Mouse (Mus musculus): ENCODE results near the gene Ptprm.

DNA sequence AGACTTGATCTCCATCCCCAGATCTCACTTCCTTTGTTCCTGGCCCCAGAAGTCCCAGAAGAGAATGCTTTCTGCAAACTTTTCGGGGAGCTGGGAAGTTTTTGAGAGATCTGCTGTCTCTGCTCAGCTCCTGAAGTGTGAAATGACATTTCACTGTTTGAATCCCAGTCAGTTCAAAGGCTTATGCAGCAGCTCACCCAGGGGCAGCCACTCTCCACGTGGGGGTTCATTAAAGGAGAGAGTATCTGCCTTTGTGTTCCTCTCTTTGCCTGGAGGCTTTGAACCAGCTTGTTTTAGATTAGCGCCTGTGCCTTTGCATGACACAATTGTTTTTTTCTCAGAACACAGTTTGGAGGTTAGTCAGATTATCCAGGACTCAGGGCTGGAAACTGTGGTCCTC lies 6.3 kb upstream of the Ptprm start:
- TF ChIP-seq GATA1 (IDR thresholded peaks at IDR 0.05; ENCODE audit: low read length) (no peak), TAL1 (IDR thresholded peaks at IDR 0.05; ENCODE audit: low read length) (no peak)
